Mouse (Mus musculus): ENCODE measurements around the gene Ube2d1.

Ube2d1 gene

DNA sequence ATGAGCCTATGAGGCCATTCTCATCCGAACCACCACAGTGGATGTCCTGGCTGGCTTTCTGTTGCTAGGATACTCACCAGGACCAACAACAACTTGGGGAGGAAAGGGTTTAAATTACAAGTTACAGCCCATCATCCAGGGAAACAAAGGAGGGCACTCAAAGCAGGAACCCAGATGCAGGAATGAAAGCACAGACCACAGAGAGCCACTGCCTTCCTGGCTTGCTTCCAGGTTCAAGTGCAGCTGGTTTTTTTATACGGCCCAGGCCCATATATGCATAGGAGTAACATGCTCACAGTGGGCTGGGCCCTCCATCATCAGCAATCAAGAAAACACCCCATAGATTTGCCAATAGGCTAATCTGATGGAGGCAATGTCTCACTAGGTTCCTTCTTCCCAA, 62.4 kb downstream of the Ube2d1 start:
- in situ Hi-C loops (cut with MboI): no loop called here

- in situ Hi-C loops (cut with MboI): no loop called here
These were observed 66.7 kb downstream of the Ube2d1 start for GRCm38 (mm10) chr10:71218228-71218892.

GRCm38 (mm10) chr10:71215996-71216395, 69.1 kb downstream of the Ube2d1 start:
- in situ Hi-C loops (cut with MboI): no loop called here
